Mouse (Mus musculus) cortical plate, adult 2 months (tissue): ENCODE measurements around the gene Taf6. TPM values are rescaled to one million over a fixed set of nuclear protein-coding genes. Genes with fewer than 3 reads are reported as not detected.

Experiments used
- H3K27ac ChIP-seq: fragments of 200-500 bp; 2 replicates; pipeline ENCODE4 v1.5.1; 2012; ENCODE audit warnings: low read length, control low read depth, inconsistent platforms; ENCODE audit not compliant: insufficient read depth
- H3K4me1 ChIP-seq: fragments of 200-500 bp; 2 replicates; pipeline ENCODE4 v1.6.1; 2011; ENCODE audit warnings: low read length; ENCODE audit not compliant: control insufficient read depth, insufficient read depth
- H3K4me3 ChIP-seq: fragments of 200-500 bp; 2 replicates; pipeline ENCODE4 v1.5.1; 2011; ENCODE audit warnings: mild to moderate bottlenecking, low read length, control low read depth; ENCODE audit not compliant: insufficient read depth
- CTCF ChIP-seq: fragments of 200-500 bp; IDR thresholded peaks from 2 replicates; pipeline ENCODE4 v1.5.1; 2011; ENCODE audit warnings: mild to moderate bottlenecking, control low read depth, low read length; ENCODE audit not compliant: insufficient read depth; ENCODE audit errors: extremely low read depth
- POLR2A ChIP-seq: fragments of 200-500 bp; IDR thresholded peaks from 2 replicates; pipeline ENCODE4 v1.6.1; 2011; ENCODE audit warnings: mild to moderate bottlenecking, low read length, control low read depth; ENCODE audit not compliant: insufficient read depth; ENCODE audit errors: extremely low read depth
- polyA plus RNA-seq: library from polyadenylated mRNA; depleted of rRNA; stranded (reverse); fragments of >200 nt; gene quantifications from 2 replicates; pipeline ENCODE4 v1.2.3, GENCODE M21; 2012; rRNA removed

Taf6 gene
- 54.3 and 55.3 TPM in 2 replicates for polyA plus RNA-seq

DNA sequence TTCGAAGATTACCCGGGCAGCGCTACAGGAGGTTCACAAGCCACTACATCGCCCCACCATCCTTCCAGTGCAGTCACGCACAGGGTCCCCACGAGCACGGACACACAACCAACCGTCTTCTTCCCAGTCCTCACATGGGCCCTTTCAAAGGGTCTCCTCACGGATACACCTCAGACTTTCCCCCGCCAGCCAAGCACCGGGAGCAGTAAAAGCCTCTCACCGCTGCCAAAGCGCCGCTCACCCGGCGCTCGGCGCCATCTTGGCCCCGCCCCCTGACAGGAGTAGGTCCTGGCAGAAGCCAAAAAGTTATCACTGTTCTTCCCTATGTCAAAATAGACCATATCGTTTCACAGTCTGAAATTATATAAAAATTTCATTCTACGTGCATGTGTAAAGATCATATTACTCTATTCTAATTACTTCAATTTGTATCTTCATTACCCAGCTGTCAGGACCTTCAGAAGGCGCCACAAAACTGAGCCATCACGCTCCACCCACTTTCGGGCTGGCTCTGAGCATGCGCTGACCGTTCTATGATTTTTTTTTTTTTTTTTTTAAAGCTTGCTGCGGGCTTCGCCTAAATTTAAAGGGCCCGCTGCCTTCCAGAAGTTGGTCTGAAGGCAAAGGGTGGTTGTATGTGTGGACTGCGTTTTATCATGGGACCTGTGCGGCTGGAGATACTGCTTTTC is at the start of gene Taf6, which contains the start of gene Cnpy4:
Gene Taf6, minus strand, starts transcription at position 502 of the 689 bp plus-strand sequence.
Gene Cnpy4, plus strand, starts transcription at position 536 of the 689 bp plus-strand sequence.
- Histone ChIP-seq H3K27ac (peak within 1 kb of the TSS; percentile 65), H3K4me1 (no peaks in the 10 kb centered on the region), H3K4me3 (peak within 1 kb of the TSS; percentile 71)
- peak; percentile 89 for TF ChIP-seq POLR2A
- no peak for TF ChIP-seq CTCF

DNA sequence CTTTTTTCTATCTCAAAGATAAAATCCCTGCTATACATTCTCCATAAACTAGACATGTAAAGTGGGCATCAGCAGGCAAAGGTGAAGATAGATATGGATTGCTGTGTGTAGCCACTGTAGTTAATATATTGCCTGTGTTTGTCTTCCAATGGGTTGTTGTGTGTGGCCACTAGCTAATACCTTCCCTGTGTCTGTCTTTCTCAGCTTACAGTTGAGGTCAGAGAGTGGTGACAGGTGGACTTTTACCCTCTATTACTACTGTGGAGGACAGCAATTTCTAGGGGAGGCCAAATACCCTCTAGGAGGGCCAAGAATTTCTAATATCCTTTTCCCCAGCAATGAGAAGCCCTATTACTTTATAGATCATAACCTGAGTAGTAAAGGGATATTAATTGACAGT is 47.0 kb upstream of the Taf6 start:
- Histone ChIP-seq H3K27ac (no peak overlapping the region), H3K4me1 (no peaks in the 10 kb centered on the region), H3K4me3 (no peak overlapping the region)
- TF ChIP-seq POLR2A, result no peak
- TF ChIP-seq CTCF, result no peak

DNA sequence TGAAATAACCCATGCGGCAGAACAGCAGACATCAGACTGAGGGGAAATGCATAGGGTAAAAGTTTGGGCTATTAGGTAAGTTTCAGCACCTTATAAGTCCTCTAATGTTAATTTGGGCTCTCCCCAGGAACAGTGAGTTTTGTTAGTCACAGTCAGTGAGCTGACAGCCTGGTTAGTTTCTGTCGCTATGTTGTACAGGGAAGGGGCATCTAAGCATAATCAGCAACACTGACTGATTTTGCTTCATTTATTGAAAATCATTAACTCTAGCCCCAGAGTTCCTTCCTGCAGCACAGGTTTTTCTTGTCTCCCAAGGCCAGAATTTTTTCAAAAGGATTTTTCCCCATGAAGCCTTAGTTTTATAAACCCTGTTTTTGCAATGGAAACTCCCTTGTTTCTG is 46.5 kb upstream of the Taf6 start:
- TF ChIP-seq CTCF, result no peak
- TF ChIP-seq POLR2A, result no peak
- Histone ChIP-seq H3K4me3 (no peak overlapping the region), H3K4me1 (no peaks in the 10 kb centered on the region), H3K27ac (no peak overlapping the region)

DNA sequence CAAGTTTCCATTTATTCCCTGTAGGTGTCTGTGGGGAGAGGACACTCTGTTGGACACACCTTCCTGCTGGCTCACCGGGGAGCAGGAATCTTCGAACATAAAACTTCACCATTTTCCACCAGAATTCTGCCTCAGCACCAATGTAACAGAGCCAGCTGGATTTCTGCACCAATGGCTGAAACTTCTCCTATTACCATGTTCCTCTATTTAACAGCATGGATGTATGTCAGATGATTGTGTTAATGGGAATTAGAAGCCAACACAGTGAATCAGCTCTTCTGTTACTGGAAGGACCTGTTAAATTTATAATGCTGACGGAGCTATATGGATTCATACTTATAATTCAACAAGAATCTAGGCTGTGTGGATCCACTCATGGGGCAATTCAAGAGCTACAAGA is 42.3 kb upstream of the Taf6 start:
- H3K4me1 ChIP-seq, result no peaks in the 10 kb centered on the region
- no peak overlapping the region for H3K27ac ChIP-seq
- TF ChIP-seq POLR2A (no peak), CTCF (no peak)
- no peak overlapping the region for H3K4me3 ChIP-seq

DNA sequence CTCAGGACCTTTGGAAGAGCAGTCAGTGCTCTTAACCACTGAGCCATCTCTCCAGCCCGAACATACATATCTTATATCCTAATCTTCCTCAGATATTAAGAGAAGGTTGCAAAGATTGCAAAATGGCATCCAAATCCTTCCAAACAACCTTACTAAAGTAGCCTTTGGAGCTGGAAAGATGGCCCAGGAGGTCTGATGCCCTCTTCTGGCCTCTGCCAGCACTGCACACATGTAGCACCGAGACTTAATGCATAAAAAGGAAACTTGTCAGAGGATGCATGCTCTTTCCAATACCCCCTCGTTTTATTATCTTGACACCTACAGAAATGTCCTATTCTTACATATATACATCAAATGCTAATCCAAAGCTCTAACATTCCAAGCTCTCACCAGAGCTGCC is 40.8 kb upstream of the Taf6 start:
- Histone ChIP-seq H3K27ac (no peak overlapping the region), H3K4me3 (no peak overlapping the region), H3K4me1 (no peaks in the 10 kb centered on the region)
- TF ChIP-seq POLR2A (no peak), CTCF (peak; percentile 22; the same call in 1 of the 2 replicates)

DNA sequence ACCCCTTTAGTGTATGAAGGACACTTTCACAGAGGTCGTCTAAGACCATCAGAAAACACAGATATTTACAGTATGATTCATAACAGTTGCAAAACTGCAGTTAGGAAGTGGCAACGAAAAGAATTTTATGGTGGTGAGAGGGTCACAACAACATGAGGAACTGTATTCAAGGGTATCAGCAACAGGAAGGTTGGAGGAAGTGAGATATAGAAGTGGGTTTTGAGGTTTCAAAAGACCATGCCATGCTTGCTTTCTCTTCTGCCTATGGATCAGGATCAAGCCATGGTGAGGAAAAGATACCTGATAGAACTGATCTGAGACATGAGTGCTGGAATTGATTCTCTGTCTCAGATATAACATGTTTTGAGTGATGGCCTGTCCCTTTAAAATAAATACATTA is 40.1 kb upstream of the Taf6 start:
- no peak overlapping the region for H3K27ac ChIP-seq
- TF ChIP-seq CTCF (no peak), POLR2A (no peak)
- H3K4me3 ChIP-seq, result no peak overlapping the region
- no peaks in the 10 kb centered on the region for H3K4me1 ChIP-seq

DNA sequence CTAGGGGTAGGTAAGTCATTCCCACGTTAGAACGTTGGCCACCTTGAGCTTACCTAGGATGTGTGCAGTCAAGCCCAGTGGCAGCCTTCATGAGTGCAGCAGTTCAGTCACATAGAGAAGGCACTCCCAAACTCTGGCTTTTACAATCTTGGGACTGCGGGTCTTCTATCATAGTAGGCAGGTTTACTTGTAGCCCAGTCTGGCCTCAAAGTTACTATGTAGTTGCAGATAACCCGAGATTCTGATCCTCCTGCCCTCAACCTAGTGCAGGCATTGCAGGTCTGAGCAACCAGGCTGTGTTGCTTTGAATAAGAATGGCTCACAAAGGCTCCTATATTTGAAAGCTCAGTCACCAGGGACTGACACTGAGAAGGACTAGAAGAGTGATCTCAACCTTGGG is 39.2 kb upstream of the Taf6 start:
- no peak for TF ChIP-seq CTCF
- TF ChIP-seq POLR2A, result no peak
- Histone ChIP-seq H3K27ac (no peak overlapping the region), H3K4me3 (no peak overlapping the region), H3K4me1 (no peaks in the 10 kb centered on the region)

- no peak within 1 kb of the TSS for H3K27ac ChIP-seq
- H3K4me3 ChIP-seq, result no peak within 1 kb of the TSS
- no peak for TF ChIP-seq CTCF
- no peak for TF ChIP-seq POLR2A
- no peaks in the 10 kb centered on the region for H3K4me1 ChIP-seq
Observed at GRCm38 (mm10) chr5:138225700-138226099, 38.4 kb upstream of the Taf6 start, which contains the start of gene Nxpe5. Gene Nxpe5, plus strand, starts transcription at chr5:138225898.

- TF ChIP-seq CTCF (no peak), POLR2A (no peak)
- H3K27ac ChIP-seq, result no peak overlapping the region
- no peaks in the 10 kb centered on the region for H3K4me1 ChIP-seq
- no peak overlapping the region for H3K4me3 ChIP-seq
Observed at GRCm38 (mm10) chr5:138223287-138223686, 36.0 kb upstream of the Taf6 start.

DNA sequence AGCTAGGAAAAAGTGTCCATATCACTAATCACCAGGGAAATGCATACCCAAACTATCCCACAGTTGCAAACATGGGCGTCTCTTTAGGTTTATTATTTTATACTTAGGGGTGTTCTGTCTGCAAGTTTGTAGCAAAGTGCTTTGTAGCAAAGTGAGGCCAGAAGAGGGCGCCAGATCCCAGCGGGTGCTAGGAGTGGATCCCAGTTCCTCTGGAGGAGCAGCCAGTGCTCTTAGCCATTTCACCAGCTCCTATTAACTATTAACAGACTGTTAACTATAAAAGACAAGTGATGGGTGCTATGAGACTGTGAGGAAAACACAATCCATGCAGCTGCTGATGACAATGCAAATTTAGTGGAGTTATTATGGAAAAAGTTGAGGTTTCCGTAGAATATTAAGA is 34.9 kb upstream of the Taf6 start:
- Histone ChIP-seq H3K4me3 (no peak overlapping the region), H3K27ac (no peak overlapping the region), H3K4me1 (no peaks in the 10 kb centered on the region)
- TF ChIP-seq CTCF (peak; percentile 81), POLR2A (no peak)
